Mouse (Mus musculus) spleen, postnatal 36 days (tissue): ENCODE results near the gene Npcd.

Experiments used
- DNase-seq, 2 experiments: peaks; one replicate each; pipeline ENCODE4 v3.0.0; 2022; ENCODE audit warnings: low spot score in 2 of 2, mixed read lengths in 1 of 2

The Npcd gene

GRCm38 (mm10) chr15:79766586-79767071 is 67.4 kb downstream of the Npcd start:
- DNase-seq: no peak

DNA sequence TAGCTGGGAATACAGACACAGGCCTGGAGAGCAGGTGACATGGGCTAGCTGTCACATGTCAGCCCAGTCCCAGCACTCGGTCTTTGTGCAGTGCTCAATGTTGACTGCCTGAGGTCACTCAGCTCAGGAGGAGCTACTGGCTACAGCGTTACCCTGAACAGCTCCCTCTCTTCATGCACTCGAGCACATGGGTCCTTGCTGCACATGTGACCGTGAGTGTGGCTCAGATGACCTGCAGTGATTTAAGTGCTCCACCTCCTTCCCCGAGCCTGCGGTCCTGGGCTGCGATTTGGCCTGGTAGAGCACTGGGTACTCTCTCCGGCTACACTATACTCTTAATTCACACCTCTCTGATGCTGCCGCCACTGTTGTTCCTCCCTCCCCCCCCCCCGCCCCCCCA is 67.9 kb downstream of the Npcd start:
- DNase-seq: no peak

DNA sequence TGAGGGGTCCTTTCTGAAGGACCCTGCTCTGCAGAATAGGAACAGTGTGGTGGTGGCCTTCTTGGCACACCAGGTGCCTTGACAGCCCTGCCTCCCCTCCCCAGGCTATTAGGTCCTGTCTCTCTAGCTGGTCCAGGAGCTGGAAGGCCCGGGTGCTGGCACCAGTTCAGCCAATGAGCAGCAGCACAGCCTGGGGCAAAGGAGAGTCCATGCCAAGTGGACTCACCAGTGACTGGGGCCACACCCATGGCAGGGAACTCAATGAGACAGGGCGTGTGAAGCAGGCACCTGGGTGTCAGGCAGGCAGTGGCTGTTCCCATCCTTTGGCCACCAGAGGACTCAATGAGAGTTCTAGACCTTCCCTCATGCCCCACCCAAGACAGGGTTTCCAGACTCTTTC is 68.7 kb downstream of the Npcd start:
- no peak for DNase-seq

- no peak for DNase-seq
These were observed 69.3 kb downstream of the Npcd start for GRCm38 (mm10) chr15:79764539-79765267.

DNA sequence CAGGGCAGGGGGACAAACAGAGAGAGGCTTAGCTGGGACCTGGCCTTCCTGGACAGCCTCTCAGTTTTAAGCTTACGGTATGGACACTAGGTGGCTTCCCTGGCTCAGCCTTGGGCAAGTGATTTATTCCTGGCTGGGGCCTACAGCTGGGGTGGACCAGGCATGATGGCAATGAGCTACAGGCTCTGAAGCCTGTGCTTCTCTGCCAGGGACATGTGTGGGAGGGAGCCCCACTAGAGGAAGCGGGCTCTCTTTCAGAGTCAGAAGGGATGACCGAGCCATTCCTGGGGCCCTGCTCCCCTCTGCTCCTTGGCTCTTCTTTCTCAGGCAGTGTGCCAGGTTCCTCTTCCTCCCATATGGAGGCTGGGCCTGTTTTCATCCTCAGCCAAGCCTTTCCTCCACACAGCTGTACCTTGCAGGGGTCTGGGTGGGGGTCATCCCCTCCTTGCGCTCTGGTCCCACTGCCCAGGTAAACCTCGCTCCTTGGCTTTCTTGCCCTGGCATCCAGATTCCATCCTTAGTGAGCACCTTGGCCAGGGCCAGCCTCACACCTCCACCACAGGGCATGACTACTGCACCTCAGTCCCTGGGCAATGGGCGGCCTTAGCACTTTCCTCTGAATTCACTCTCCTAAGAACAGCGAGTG is 70.3 kb downstream of the Npcd start:
- peak in 1 of 2 experiments; percentile 9 for DNase-seq

GRCm38 (mm10) chr15:79763001-79763400 is 71.0 kb downstream of the Npcd start:
- no peak for DNase-seq

DNA sequence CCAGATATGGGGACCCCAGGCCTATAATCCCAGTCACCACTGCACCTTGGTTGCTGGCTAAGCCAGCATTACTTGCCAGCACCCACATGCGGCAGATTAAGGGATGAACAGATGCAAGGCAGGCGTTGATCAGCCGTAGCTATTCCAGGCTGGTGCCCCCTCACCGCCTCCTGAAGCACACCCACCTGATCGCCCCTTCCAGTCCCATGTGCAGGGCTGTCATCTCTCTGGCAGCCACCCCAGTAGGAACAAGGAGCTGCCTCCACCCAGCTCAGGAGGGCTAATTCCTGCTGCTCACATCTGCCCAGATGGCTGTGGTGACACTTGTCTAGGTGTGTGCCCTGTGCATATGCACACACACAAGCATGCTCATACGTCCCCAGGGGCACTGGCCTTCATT is 73.1 kb downstream of the Npcd start:
- no peak for DNase-seq

- no peak for DNase-seq
These were observed 76.9 kb downstream of the Npcd start for GRCm38 (mm10) chr15:79757118-79757517.

DNA sequence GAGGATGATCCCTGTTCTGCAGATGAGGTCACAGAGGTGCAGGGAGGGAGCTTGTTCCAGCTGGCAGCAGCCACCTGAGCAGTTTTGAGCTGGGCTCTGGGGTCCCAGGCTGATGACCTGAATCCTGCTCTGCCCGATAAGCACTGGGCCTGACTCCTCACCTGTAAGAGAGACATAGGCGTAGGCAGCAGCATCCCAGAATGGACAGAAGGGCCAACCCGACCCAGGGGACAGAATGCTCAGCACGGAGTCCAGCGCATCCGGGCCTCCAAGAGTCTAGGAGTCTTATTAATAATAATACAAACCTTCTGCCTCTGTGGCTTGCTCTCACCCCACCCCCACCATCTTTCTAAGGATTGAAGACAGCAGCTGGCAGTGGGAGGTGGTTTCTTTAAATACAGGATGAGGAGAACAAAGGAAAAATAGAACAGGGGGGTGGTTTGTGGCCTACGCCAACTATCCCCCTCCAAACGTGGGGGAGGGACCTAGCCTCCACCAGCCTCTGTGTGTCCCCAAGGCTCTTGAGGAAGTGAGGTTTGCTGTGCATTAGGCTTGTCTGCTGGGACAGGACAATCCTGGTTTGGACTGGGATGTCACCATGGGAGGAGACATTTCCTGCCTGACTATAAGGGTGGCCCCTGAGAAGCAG is 77.9 kb downstream of the Npcd start:
- DNase-seq: no peak

GRCm38 (mm10) chr15:79755176-79755575 is 78.9 kb downstream of the Npcd start:
- no peak for DNase-seq

DNA sequence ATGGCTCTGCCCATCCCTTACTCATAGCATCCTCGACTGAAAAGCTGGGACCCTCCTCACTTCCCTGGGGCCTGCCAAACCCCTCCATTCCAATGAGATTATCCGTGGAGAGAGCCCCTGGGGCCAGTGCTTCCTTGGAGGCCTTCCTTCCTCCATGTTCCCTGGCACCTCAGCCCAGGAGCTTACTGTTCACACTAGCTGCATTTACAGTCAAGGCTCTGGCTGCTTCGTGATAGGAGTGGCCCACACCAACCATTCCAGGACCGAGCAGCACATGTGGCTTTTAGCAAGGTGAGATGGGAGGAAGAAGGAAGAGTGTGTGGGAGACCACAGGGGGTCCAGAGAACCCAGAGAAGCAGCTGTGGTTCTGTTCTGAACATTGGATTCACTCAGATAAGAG is 80.2 kb downstream of the Npcd start:
- DNase-seq: no peak

- no peak for DNase-seq
These were observed 80.7 kb downstream of the Npcd start for GRCm38 (mm10) chr15:79753420-79753752.

GRCm38 (mm10) chr15:79752742-79753419 is 81.2 kb downstream of the Npcd start:
- peak; percentile 64 to 68 for DNase-seq

GRCm38 (mm10) chr15:79751772-79752171 is 82.3 kb downstream of the Npcd start:
- DNase-seq: peak; percentile 59 to 68

DNA sequence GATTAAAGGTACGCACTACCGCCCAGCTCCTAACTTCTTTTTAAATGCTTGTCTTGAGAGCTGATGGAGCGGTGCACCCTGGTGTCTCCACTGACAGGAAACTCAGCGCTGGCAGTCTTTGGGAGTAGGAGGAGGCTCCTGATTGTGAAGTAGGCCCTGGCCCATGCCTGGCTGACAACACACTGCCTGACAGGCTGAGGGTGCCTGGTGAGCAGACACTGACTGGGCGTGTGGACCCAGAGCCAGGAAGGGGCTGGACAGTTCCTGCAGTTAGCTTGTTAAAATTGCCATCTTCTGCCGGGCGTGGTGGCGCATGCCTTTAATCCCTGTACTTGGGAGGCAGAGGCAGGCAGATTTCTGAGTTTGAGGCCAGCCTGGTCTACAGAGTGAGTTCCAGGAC is 83.8 kb downstream of the Npcd start:
- no peak for DNase-seq

DNA sequence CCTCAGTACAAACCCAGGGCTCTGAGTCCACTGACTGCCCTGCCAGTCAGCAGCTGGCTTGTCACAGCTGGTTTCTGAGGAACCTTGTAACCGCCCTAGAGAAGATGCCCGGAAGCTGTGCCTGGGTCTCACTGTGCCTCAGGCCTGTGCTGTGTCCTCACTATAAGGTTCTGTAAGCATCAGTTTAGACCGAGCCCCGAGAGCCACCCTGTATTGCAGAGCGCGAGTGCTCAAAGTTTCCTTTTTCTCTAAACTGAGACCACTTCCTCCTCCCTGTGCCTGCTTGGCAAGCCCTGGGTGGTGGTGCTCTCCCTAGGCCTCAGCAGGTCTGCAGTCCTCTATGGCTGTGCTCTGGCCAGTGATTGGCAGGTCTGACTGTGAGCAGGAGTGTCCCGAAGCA is 84.9 kb downstream of the Npcd start:
- DNase-seq: peak; percentile 41 to 42

GRCm38 (mm10) chr15:79747998-79748397 is 86.0 kb downstream of the Npcd start:
- no peak for DNase-seq

DNA sequence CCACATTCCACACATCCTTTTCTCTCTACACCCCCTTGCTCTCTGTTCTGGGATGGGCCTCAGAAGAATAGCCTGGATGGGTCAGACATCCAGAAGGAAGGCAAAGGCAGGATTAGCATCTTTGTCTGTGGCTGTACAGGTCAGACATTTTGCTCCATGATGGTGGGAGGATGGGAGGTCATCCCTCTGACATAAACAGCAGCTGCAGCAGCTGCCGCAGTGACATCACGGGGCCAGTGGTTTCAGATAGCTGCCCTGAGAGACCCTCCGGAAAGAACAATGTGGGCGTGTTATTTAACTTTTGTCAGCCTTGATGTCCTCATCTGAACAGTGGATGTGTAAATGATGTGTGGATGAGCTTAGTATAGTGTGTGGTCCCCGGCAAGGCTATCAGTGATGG is 88.2 kb downstream of the Npcd start:
- no peak for DNase-seq

GRCm38 (mm10) chr15:79745312-79745711 is 88.7 kb downstream of the Npcd start:
- DNase-seq: no peak

GRCm38 (mm10) chr15:79744742-79745141 is 89.3 kb downstream of the Npcd start:
- DNase-seq: no peak

DNA sequence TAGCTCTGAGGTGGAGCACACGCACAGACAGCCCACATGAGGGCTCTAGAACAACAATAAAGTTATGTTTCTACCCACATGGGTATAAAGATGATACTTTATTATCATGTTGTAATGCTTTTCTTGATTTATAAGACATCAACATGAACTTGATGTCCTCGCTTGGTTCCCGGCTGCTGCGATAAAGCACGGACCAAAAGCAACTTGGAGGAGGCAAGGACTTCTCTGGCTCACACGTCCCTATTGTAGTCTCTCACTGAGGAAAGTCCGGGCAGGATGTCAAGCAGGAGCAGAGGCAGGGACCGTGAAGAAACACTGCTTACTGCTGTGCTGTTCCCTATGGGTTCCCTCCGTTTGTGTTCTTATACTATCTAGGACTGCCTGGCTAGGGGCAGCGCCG is 90.0 kb downstream of the Npcd start:
- no peak for DNase-seq

- no peak for DNase-seq
These were observed 91.4 kb downstream of the Npcd start for GRCm38 (mm10) chr15:79742706-79743023.
